Mouse (Mus musculus): ENCODE data around the gene Il6ra. TPM values are rescaled to one million over a fixed set of nuclear protein-coding genes. Genes with fewer than 3 reads are reported as not detected.

Il6ra gene
- polyA plus RNA-seq, 1 experiment from 2014 or later, result 0.84 TPM

GRCm38 (mm10) chr3:89880036-89880851, 32.8 kb downstream of the Il6ra start:
- no peaks in the 10 kb centered on the region for H3K4me1 ChIP-seq (ENCODE audit: insufficient read depth, low read length)
- no peak overlapping the region for H3K4me2 ChIP-seq (replicated peaks; ENCODE audit: low read depth, low read length)
- no peaks in the 10 kb centered on the region for H3K9me3 ChIP-seq (ENCODE audit: low read length)
- no peak for ATAC-seq (ENCODE audit: low FRiP score, low TSS enrichment)
- WGBS, result 68% methylated on average over 5 of the region's 5 CpGs
- no peak overlapping the region for H3K9ac ChIP-seq (replicated peaks; ENCODE audit: low read length)
- no peak overlapping the region for H3K27ac ChIP-seq (ENCODE audit: low read length)
- H3K27me3 ChIP-seq (ENCODE audit: insufficient read depth, low read length), result no peaks in the 10 kb centered on the region
- H3K4me3 ChIP-seq (ENCODE audit: low read length), result no peak overlapping the region
- H3K36me3 ChIP-seq (ENCODE audit: insufficient read depth, low read length), result no peaks in the 10 kb centered on the region

DNA sequence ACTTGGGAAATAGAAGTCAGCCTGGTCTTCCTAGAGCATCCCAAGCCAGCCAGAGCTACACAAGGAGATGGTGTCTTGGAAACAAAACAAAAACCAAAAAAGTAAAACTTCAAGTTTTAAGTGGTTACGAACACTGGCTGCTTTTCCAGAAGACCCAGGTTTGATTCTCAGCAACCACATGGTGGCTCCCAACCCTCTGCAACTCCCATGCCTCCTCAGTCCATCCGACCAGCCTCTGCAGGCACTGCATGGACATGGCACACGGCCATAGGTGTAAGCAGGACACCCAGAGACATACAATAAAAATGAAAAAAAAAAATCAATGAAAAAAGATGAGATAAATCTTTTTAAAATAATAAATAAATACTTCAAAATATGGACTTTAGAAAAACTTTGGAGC, 33.7 kb downstream of the Il6ra start:
- H3K27ac ChIP-seq (ENCODE audit: low read length), result no peak overlapping the region
- no peaks in the 10 kb centered on the region for H3K27me3 ChIP-seq (ENCODE audit: insufficient read depth, low read length)
- no peaks in the 10 kb centered on the region for H3K4me1 ChIP-seq (ENCODE audit: insufficient read depth, low read length)
- no peak for ATAC-seq (ENCODE audit: low FRiP score, low TSS enrichment)
- no peak overlapping the region for H3K4me2 ChIP-seq (replicated peaks; ENCODE audit: low read depth, low read length)
- H3K9ac ChIP-seq (replicated peaks; ENCODE audit: low read length), result no peak overlapping the region
- H3K9me3 ChIP-seq (ENCODE audit: low read length), result no peaks in the 10 kb centered on the region
- H3K36me3 ChIP-seq (ENCODE audit: insufficient read depth, low read length), result no peaks in the 10 kb centered on the region
- no peak overlapping the region for H3K4me3 ChIP-seq (ENCODE audit: low read length)
- whole genome bisulfite sequencing, result 71% methylated on average over 3 of the region's 3 CpGs

DNA sequence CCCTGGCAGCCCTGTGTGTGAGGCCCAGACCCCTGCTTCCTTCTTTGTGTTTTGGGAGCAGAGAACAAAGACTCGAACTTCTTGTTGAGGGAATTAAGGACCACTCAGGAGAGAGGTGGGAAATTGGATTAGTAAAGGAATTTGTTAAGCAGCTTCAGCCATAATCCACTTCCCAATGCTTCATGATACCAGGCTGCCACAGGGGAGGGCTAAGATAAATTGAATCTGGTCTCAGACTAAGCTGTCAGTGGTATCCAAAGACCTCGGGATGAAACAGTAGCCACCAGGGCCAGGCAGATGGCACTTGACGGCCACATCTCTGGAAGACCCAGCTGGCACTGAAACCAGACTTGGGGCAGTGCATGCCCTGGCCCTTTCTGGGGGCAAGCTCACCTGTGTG, 34.5 kb downstream of the Il6ra start:
- Histone ChIP-seq H3K4me1 (ENCODE audit: insufficient read depth, low read length) (no peaks in the 10 kb centered on the region), H3K27me3 (ENCODE audit: insufficient read depth, low read length) (no peaks in the 10 kb centered on the region), H3K4me2 (replicated peaks; ENCODE audit: low read depth, low read length) (no peak overlapping the region), H3K9ac (replicated peaks; ENCODE audit: low read length) (no peak overlapping the region), H3K36me3 (ENCODE audit: insufficient read depth, low read length) (no peaks in the 10 kb centered on the region), H3K27ac (ENCODE audit: low read length) (no peak overlapping the region), H3K4me3 (ENCODE audit: low read length) (no peak overlapping the region), H3K9me3 (ENCODE audit: low read length) (no peaks in the 10 kb centered on the region)
- WGBS, result 47% methylated on average over 3 of the region's 3 CpGs
- ATAC-seq (ENCODE audit: low FRiP score, low TSS enrichment), result no peak

GRCm38 (mm10) chr3:89877129-89877528, 35.9 kb downstream of the Il6ra start:
- 82% methylated on average over 8 of the region's 8 CpGs for WGBS
- Histone ChIP-seq H3K4me2 (replicated peaks; ENCODE audit: low read depth, low read length) (no peak overlapping the region), H3K9ac (replicated peaks; ENCODE audit: low read length) (no peak overlapping the region), H3K27me3 (ENCODE audit: insufficient read depth, low read length) (no peaks in the 10 kb centered on the region), H3K4me3 (ENCODE audit: low read length) (no peak overlapping the region), H3K27ac (ENCODE audit: low read length) (no peak overlapping the region), H3K9me3 (ENCODE audit: low read length) (peaks cover 4% of the 10 kb centered on the region), H3K4me1 (ENCODE audit: insufficient read depth, low read length) (peaks cover 8% of the 10 kb centered on the region; the same call in 1 of the 2 replicates), H3K36me3 (ENCODE audit: insufficient read depth, low read length) (no peaks in the 10 kb centered on the region)
- ATAC-seq (ENCODE audit: low FRiP score, low TSS enrichment), result no peak

DNA sequence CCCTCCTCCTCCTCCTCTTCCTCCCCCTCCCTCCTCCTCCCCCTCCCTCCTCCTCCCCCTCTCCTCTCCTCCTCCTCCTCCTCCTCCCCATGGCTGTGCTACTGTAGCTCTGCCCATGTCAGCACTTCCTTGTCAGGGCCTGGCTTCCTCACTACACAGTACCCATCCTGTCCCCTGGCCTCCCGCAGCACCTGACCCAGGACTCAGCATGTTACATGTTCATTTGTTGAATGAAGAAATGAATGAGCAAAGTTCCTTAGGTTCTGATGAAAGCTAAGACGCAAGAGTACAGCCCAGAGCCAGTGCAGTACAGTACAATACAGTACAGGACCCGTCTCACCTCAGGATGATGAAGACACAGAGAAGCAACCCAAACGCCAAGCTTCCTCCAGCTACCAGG, 36.5 kb downstream of the Il6ra start:
- no peak for ATAC-seq (ENCODE audit: low FRiP score, low TSS enrichment)
- Histone ChIP-seq H3K4me3 (ENCODE audit: low read length) (no peak overlapping the region), H3K4me1 (ENCODE audit: insufficient read depth, low read length) (peaks cover 9% of the 10 kb centered on the region; the same call in 1 of the 2 replicates), H3K36me3 (ENCODE audit: insufficient read depth, low read length) (no peaks in the 10 kb centered on the region), H3K9me3 (ENCODE audit: low read length) (peaks cover 4% of the 10 kb centered on the region), H3K27ac (ENCODE audit: low read length) (no peak overlapping the region), H3K4me2 (replicated peaks; ENCODE audit: low read depth, low read length) (no peak overlapping the region), H3K27me3 (ENCODE audit: insufficient read depth, low read length) (no peaks in the 10 kb centered on the region), H3K9ac (replicated peaks; ENCODE audit: low read length) (no peak overlapping the region)
- WGBS, result 66% methylated on average over 4 of the region's 4 CpGs

- 82% methylated on average over 8 of the region's 8 CpGs for WGBS
- no peak for ATAC-seq (ENCODE audit: low FRiP score, low TSS enrichment)
- no peaks in the 10 kb centered on the region for H3K27me3 ChIP-seq (ENCODE audit: insufficient read depth, low read length)
- H3K27ac ChIP-seq (ENCODE audit: low read length), result no peak overlapping the region
- no peaks in the 10 kb centered on the region for H3K36me3 ChIP-seq (ENCODE audit: insufficient read depth, low read length)
- H3K9ac ChIP-seq (replicated peaks; ENCODE audit: low read length), result no peak overlapping the region
- peaks cover 4% of the 10 kb centered on the region for H3K9me3 ChIP-seq (ENCODE audit: low read length)
- H3K4me3 ChIP-seq (ENCODE audit: low read length), result no peak overlapping the region
- no peak overlapping the region for H3K4me2 ChIP-seq (replicated peaks; ENCODE audit: low read depth, low read length)
- peaks cover 12% of the 10 kb centered on the region for H3K4me1 ChIP-seq (ENCODE audit: insufficient read depth, low read length)
Measured at GRCm38 (mm10) chr3:89875781-89876180, 37.2 kb downstream of the Il6ra start.

- Histone ChIP-seq H3K27me3 (ENCODE audit: insufficient read depth, low read length) (no peaks in the 10 kb centered on the region), H3K4me1 (ENCODE audit: insufficient read depth, low read length) (peaks cover 16% of the 10 kb centered on the region), H3K9ac (replicated peaks; ENCODE audit: low read length) (no peak overlapping the region), H3K27ac (ENCODE audit: low read length) (peak overlapping the region; percentile 17; the same call in 1 of the 2 replicates), H3K9me3 (ENCODE audit: low read length) (peaks cover 4% of the 10 kb centered on the region), H3K4me3 (ENCODE audit: low read length) (no peak overlapping the region), H3K4me2 (replicated peaks; ENCODE audit: low read depth, low read length) (no peak overlapping the region), H3K36me3 (ENCODE audit: insufficient read depth, low read length) (no peaks in the 10 kb centered on the region)
- 54% methylated on average over 9 of the region's 9 CpGs for WGBS
- no peak for ATAC-seq (ENCODE audit: low FRiP score, low TSS enrichment)
Measured at GRCm38 (mm10) chr3:89875021-89875420, 38.0 kb downstream of the Il6ra start.

DNA sequence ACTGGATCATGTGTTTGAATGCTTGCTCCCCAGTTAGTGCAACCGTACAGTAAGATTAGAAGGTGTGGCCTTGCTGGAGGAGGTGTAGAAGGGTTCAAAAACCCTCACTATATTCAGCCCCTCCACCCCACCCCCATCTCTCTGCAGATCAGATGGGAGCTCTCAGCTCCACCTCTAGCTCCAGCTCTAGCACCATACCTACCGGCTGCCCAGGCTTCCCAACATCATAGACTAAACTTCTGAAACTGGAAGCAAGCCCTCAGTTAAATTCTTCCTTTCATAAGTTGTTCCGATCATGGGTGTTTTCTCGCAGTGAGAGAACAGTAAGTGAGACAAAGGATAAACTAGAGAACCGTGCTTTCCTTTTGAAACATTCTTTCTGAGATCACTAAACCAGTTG, 38.9 kb downstream of the Il6ra start:
- Histone ChIP-seq H3K9ac (replicated peaks; ENCODE audit: low read length) (no peak overlapping the region), H3K9me3 (ENCODE audit: low read length) (peaks cover 4% of the 10 kb centered on the region), H3K4me1 (ENCODE audit: insufficient read depth, low read length) (peaks cover 18% of the 10 kb centered on the region), H3K4me2 (replicated peaks; ENCODE audit: low read depth, low read length) (no peak overlapping the region), H3K27ac (ENCODE audit: low read length) (no peak overlapping the region), H3K27me3 (ENCODE audit: insufficient read depth, low read length) (no peaks in the 10 kb centered on the region), H3K36me3 (ENCODE audit: insufficient read depth, low read length) (no peaks in the 10 kb centered on the region), H3K4me3 (ENCODE audit: low read length) (no peak overlapping the region)
- ATAC-seq (ENCODE audit: low FRiP score, low TSS enrichment), result no peak
- WGBS, result 90% methylated on average over 5 of the region's 5 CpGs

GRCm38 (mm10) chr3:89872684-89873083, 40.3 kb downstream of the Il6ra start:
- Histone ChIP-seq H3K9me3 (ENCODE audit: low read length) (peaks cover 4% of the 10 kb centered on the region), H3K4me3 (ENCODE audit: low read length) (no peak overlapping the region), H3K4me2 (replicated peaks; ENCODE audit: low read depth, low read length) (no peak overlapping the region), H3K4me1 (ENCODE audit: insufficient read depth, low read length) (peaks cover 28% of the 10 kb centered on the region), H3K9ac (replicated peaks; ENCODE audit: low read length) (no peak overlapping the region), H3K27me3 (ENCODE audit: insufficient read depth, low read length) (no peaks in the 10 kb centered on the region), H3K27ac (ENCODE audit: low read length) (no peak overlapping the region), H3K36me3 (ENCODE audit: insufficient read depth, low read length) (no peaks in the 10 kb centered on the region)
- ATAC-seq (ENCODE audit: low FRiP score, low TSS enrichment), result no peak
- 61% methylated on average over 6 of the region's 6 CpGs for WGBS

GRCm38 (mm10) chr3:89872209-89872608, 40.8 kb downstream of the Il6ra start:
- Histone ChIP-seq H3K36me3 (ENCODE audit: insufficient read depth, low read length) (no peaks in the 10 kb centered on the region), H3K9ac (replicated peaks; ENCODE audit: low read length) (no peak overlapping the region), H3K27ac (ENCODE audit: low read length) (no peak overlapping the region), H3K4me3 (ENCODE audit: low read length) (no peak overlapping the region), H3K4me2 (replicated peaks; ENCODE audit: low read depth, low read length) (no peak overlapping the region), H3K27me3 (ENCODE audit: insufficient read depth, low read length) (no peaks in the 10 kb centered on the region), H3K9me3 (ENCODE audit: low read length) (peaks cover 4% of the 10 kb centered on the region), H3K4me1 (ENCODE audit: insufficient read depth, low read length) (peaks cover 28% of the 10 kb centered on the region)
- 68% methylated on average over 7 of the region's 7 CpGs for WGBS
- peak; percentile 36 for ATAC-seq (ENCODE audit: low FRiP score, low TSS enrichment)

Data from kidney, embryonic 16.5 days (tissue).